Mouse (Mus musculus) heart, embryonic 11.5 days (tissue): ENCODE data around the gene Dlg2. TPM values are rescaled to one million over a fixed set of nuclear protein-coding genes. Genes with fewer than 3 reads are reported as not detected.
A peak's percentile ranks its signal among the peaks of the same experiment; 100 is the strongest.

Experiments used
- ATAC-seq: fragments of 200-750 bp; cut with Nextera tagmentation; replicated peaks from 2 replicates; pipeline ENCODE4 v1.8.0; 2017; ENCODE audit warnings: moderate library complexity; ENCODE audit not compliant: insufficient number of reproducible peaks, low FRiP score, low TSS enrichment
- H3K27ac ChIP-seq: fragments of 300-500 bp; sonication (generic); 2 replicates; pipeline ENCODE4 v1.5.1; 2014; ENCODE audit warnings: mild to moderate bottlenecking, low read depth, low read length
- H3K27me3 ChIP-seq: fragments of 300-500 bp; sonication (generic); 2 replicates; pipeline ENCODE4 v1.6.1; 2014; ENCODE audit warnings: mild to moderate bottlenecking, low read length, mixed read lengths; ENCODE audit not compliant: control insufficient read depth, insufficient read depth
- H3K36me3 ChIP-seq: fragments of 300-500 bp; sonication (generic); 2 replicates; pipeline ENCODE4 v1.6.1; 2014; ENCODE audit warnings: mild to moderate bottlenecking, low read length, moderate library complexity, mixed read lengths; ENCODE audit not compliant: control insufficient read depth, insufficient read depth
- H3K4me1 ChIP-seq: fragments of 300-500 bp; sonication (generic); 2 replicates; pipeline ENCODE4 v1.6.1; 2014; ENCODE audit warnings: low read length; ENCODE audit not compliant: control insufficient read depth, insufficient read depth
- H3K4me2 ChIP-seq: fragments of 300-500 bp; sonication (generic); 2 replicates; pipeline ENCODE4 v1.6.1; 2014; ENCODE audit warnings: mild to moderate bottlenecking, moderate library complexity
- H3K4me3 ChIP-seq: fragments of 300-500 bp; sonication (generic); 2 replicates; pipeline ENCODE4 v1.5.1; 2014; ENCODE audit warnings: low read depth, low read length
- H3K9ac ChIP-seq: fragments of 300-500 bp; sonication (generic); 2 replicates; pipeline ENCODE4 v1.6.1; 2014; ENCODE audit warnings: mild to moderate bottlenecking, low read depth, low read length, moderate library complexity
- H3K9me3 ChIP-seq: fragments of 300-500 bp; sonication (generic); replicated peaks from 2 replicates; pipeline ENCODE4 v1.6.1; 2016; ENCODE audit warnings: low read length; ENCODE audit not compliant: control insufficient read depth
- WGBS: fragments of 180-500 bp; shearing (Covaris S2); extraction: QIAGEN DNeasy Blood & Tissue Kit; methylation state at CpG from one replicate; pipeline ENCODE4 v1.1.7; 2014; ENCODE audit not compliant: insufficient replicate concordance; 5-methylcytosine and 5-hydroxymethylcytosine counted together
- polyA plus RNA-seq: library from polyadenylated mRNA; unstranded; fragments of >200 nt; fragmentation: Nextera tagmentation; extraction: Ambion mirVana; gene quantifications from 2 replicates; pipeline ENCODE4 v1.2.1, GENCODE M21; 2014

The Dlg2 gene
- polyA plus RNA-seq, 1 experiment from 2014 or later: 8.5 TPM

DNA sequence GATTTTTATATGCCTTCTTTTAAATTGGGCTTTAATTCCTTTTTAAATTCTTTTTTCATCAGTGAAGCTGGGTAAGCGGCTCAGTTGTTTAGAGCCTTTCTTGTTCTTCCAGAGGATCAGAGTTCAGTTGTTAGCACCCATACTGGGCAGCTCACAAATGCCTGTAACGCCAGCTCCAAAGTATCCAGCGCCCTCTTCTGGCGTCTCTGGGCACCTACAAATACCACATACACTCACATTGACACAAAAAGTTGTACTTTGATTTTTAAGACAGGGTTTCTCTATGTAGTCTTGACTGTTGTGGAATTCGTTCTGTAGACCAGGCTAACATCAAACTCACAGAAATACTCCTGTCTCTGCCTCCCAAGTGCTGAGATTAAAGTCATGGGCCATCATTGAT, 1932.0 kb downstream of the Dlg2 start:
- Histone ChIP-seq H3K9ac (no peak overlapping the region), H3K36me3 (no peaks in the 10 kb centered on the region), H3K4me1 (no peaks in the 10 kb centered on the region), H3K4me2 (no peak overlapping the region), H3K4me3 (no peak overlapping the region), H3K27me3 (no peaks in the 10 kb centered on the region), H3K9me3 (no peaks in the 10 kb centered on the region), H3K27ac (no peak overlapping the region)
- WGBS: 57% methylated on average over 5 of the region's 5 CpGs
- ATAC-seq: no peak

GRCm38 (mm10) chr7:92420474-92420873, 1944.0 kb downstream of the Dlg2 start:
- H3K4me2 ChIP-seq: no peak overlapping the region
- no peak overlapping the region for H3K9ac ChIP-seq
- H3K27ac ChIP-seq: no peak overlapping the region
- no peak for ATAC-seq
- no peaks in the 10 kb centered on the region for H3K27me3 ChIP-seq
- H3K9me3 ChIP-seq: no peaks in the 10 kb centered on the region
- H3K4me3 ChIP-seq: no peak overlapping the region
- H3K36me3 ChIP-seq: no peaks in the 10 kb centered on the region
- 76% methylated on average over 10 of the region's 10 CpGs for WGBS
- H3K4me1 ChIP-seq: no peaks in the 10 kb centered on the region

DNA sequence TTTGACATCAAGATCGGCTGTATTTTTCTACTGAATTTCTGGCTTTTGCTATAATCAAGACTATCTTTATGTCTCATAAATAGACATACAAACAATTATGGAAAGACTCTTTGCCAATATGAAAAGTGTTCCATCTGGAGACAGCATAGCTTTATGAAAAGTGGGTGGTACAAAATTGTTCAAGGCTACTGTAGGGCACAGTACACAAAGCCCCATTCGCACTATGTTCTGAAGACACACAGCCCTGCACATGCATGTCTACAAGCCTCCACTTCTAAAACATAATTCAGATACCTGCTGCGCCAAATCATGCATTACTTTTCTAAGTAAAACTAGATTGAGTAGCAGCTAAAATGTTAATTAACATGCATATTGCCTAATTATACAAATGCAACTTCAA, 1946.5 kb downstream of the Dlg2 start:
- H3K4me2 ChIP-seq: no peak overlapping the region

DNA sequence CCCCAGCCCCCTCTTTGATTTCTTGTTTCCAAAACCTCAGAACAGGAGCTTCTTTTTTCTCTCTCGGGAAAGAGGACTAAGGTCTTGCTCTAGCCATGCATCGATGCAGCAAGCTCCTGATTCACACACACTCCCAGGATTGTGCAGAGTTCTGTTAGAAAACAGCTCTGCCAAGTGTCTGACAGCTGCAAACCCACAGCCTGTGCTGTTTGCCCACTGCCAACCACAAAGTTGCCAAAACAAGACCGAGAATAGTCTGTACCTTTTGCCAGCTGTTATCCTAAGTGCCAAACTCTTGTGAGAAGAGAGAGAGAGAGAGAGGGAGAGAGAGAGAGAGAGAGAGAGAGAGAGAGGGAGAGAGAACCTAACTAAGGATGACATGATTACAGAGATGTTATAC, 1948.2 kb downstream of the Dlg2 start:
- no peak overlapping the region for H3K4me3 ChIP-seq
- H3K36me3 ChIP-seq: no peaks in the 10 kb centered on the region
- H3K4me2 ChIP-seq: no peak overlapping the region
- H3K9ac ChIP-seq: no peak overlapping the region
- no peaks in the 10 kb centered on the region for H3K27me3 ChIP-seq
- no peaks in the 10 kb centered on the region for H3K9me3 ChIP-seq
- H3K27ac ChIP-seq: no peak overlapping the region
- H3K4me1 ChIP-seq: peaks cover 7% of the 10 kb centered on the region
- no peak for ATAC-seq
- 77% methylated on average over 3 of the region's 3 CpGs for WGBS

More for the DNA sequence above, 1946.5 kb downstream of the Dlg2 start:
- Histone ChIP-seq H3K27ac (no peak overlapping the region), H3K36me3 (no peaks in the 10 kb centered on the region), H3K4me3 (no peak overlapping the region), H3K9ac (no peak overlapping the region), H3K27me3 (no peaks in the 10 kb centered on the region), H3K4me1 (no peaks in the 10 kb centered on the region), H3K9me3 (no peaks in the 10 kb centered on the region)
- WGBS: 84% methylated on average over 3 of the region's 3 CpGs
- ATAC-seq: no peak

- 64% methylated on average over 4 of the region's 4 CpGs for WGBS
- no peak overlapping the region for H3K4me2 ChIP-seq
- no peaks in the 10 kb centered on the region for H3K9me3 ChIP-seq
- H3K27me3 ChIP-seq: no peaks in the 10 kb centered on the region
- H3K27ac ChIP-seq: no peak overlapping the region
- H3K36me3 ChIP-seq: no peaks in the 10 kb centered on the region
- H3K9ac ChIP-seq: no peak overlapping the region
- ATAC-seq: no peak
- no peak overlapping the region for H3K4me3 ChIP-seq
- peaks cover 7% of the 10 kb centered on the region for H3K4me1 ChIP-seq
Observed at GRCm38 (mm10) chr7:92427280-92427679, 1950.8 kb downstream of the Dlg2 start.

DNA sequence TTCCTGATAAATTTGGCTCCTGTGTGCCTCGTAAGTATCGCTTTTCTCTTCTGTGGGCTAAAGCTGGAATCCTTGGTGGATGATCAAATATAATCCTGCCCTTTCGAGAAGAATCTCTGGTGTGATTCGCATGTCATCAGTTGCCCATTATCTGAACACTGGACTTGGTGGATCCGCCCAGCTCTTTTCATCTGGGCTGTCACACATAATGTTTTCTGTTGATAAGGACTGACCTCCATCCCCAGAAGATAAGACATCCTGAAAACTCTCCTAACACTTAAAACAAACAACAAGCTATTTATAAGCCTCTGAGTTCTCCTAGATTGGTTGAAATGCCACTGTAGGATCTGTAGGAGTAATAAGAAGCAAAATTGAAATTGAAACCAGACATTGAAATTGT, 1952.2 kb downstream of the Dlg2 start:
- no peak overlapping the region for H3K27ac ChIP-seq
- no peak overlapping the region for H3K9ac ChIP-seq
- ATAC-seq: peak; percentile 68; the same call in 1 of the 2 replicates
- no peaks in the 10 kb centered on the region for H3K27me3 ChIP-seq
- 15% methylated on average over 5 of the region's 5 CpGs for WGBS
- no peaks in the 10 kb centered on the region for H3K36me3 ChIP-seq
- H3K4me3 ChIP-seq: no peak overlapping the region
- peaks cover 7% of the 10 kb centered on the region for H3K4me1 ChIP-seq
- no peaks in the 10 kb centered on the region for H3K9me3 ChIP-seq
- peak overlapping the region; percentile 38 for H3K4me2 ChIP-seq

DNA sequence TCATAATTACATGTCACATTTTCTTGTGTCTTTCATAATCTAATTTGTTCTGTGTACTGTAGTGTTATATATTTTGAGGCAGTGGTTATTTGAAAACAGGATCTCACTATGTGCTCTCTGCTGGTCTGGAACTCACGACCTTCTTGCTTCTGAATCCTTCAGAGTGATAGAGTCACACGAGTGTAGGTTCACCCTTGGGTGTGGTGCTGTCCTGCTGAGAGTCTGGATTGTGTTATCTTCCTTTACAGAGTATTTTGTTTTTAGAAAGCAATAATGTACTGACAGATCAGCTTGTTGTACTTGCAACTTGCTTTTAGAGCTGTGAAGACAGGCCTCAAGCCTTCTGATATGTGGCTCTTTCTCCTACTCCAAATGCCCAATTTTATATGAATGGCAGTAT, 1953.8 kb downstream of the Dlg2 start:
- Histone ChIP-seq H3K36me3 (no peaks in the 10 kb centered on the region), H3K9me3 (no peaks in the 10 kb centered on the region), H3K9ac (no peak overlapping the region), H3K4me2 (no peak overlapping the region), H3K27ac (peak overlapping the region; percentile 29; the same call in 1 of the 2 replicates), H3K4me3 (no peak overlapping the region), H3K27me3 (no peaks in the 10 kb centered on the region), H3K4me1 (peaks cover 7% of the 10 kb centered on the region)
- 28% methylated on average over 2 of the region's 2 CpGs for WGBS
- peak; percentile 58; the same call in 1 of the 2 replicates for ATAC-seq

GRCm38 (mm10) chr7:92437168-92437567, 1960.7 kb downstream of the Dlg2 start:
- WGBS: 80% methylated on average over 2 of the region's 2 CpGs
- Histone ChIP-seq H3K9me3 (no peaks in the 10 kb centered on the region), H3K36me3 (no peaks in the 10 kb centered on the region), H3K4me3 (no peak overlapping the region), H3K4me2 (no peak overlapping the region), H3K9ac (no peak overlapping the region), H3K27me3 (no peaks in the 10 kb centered on the region), H3K4me1 (no peaks in the 10 kb centered on the region), H3K27ac (no peak overlapping the region)
- no peak for ATAC-seq
